Mouse (Mus musculus) kidney, adult 2 months (tissue): Measurements from ENCODE around the gene Acbd3.

Experiments used
- CTCF ChIP-seq: fragments of 200-500 bp; conservative IDR thresholded peaks from 2 replicates; pipeline ENCODE4 v1.5.1; 2011; ENCODE audit warnings: low read depth, mild to moderate bottlenecking, control low read depth, low read length, moderate library complexity, mixed read lengths; ENCODE audit not compliant: insufficient read depth, insufficient read length
- POLR2A ChIP-seq: fragments of 200-500 bp; IDR thresholded peaks from one replicate; pipeline ENCODE4 v1.6.1; 2011; ENCODE audit warnings: low read depth, low read length, control low read depth

DNA sequence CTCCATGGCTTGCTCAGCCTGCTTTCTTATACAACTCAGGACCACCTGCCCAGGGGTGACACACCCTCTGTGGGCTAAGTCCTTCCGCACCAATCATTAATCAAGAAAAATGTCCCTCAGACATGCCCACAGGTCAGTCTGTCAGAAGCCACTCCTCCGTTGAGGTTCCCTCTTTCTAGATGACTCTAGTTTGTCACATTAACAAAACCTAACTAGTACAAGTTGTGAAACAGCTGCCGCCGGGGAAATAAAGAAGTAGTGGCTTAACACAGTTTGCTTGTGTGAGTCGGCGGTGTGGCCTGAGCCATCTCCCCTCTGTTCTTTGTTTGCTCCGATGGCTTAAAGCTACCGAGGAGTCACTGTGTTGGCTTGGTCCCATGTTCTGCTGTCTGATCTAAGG lies 36.8 kb downstream of the Acbd3 start:
- TF ChIP-seq CTCF (no peak), POLR2A (no peak)
